Mouse (Mus musculus): Measurements from ENCODE around the gene Thada.

Gene Thada

DNA sequence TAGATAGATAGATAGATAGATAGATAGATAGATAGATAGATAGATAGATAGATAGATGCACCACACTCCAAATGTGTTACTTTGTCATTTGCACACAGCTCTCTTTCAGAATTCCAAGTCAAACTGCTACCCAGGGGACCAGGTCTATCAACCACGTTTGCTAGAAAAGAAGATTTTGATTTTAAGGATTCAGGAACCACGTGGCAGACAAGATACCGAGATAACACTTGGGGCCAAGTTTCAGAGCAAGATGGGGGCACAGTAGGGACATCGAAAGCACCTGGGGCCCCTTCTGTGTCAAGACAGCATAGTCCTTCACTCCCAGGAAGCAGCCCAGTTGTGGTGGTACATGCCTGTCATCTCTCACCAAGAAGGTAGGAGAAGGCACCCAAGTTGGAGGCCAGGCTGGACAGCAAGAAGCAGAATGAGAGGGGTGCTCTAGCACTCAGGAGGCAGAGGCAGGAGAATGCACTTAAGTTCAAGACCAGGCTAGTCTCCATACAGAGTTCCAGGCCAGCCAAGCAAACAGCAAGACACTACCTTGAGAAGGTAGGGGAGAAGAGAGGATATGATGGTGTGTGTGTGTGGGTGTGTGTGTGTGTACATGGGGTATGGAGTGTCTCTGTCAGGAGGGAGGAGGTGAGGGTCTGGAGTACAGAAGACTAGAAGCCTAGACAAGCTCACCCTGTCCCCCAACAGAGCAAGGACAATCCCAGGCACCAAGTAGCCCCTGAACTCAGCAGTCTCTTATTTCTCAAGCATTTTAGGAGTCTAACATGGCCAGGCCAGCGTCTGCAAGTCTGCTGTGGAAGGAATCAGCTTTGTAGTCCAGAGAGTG lies 321.0 kb downstream of the Thada start:
- DNase-seq (ENCODE audit: low spot score) = no peak

DNA sequence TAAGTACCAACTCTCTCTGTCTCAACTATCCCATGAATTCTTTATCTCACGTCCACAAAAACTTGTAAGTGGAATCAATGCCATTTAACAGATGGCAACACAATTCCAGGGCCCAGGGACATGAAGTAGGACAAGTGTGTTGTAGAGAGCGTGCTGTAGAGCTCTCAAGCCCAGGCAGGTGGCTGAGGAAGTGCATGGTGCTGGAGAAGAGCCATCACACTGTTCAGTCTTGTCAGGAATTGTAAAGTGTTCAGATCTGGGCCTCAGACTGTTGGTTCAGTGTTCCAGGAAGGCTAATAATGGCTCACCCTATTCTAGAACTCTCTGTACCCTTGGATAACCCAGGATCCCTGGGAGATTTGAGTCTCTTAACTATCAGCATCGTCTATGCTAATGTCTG lies 321.9 kb downstream of the Thada start:
- no peak for DNase-seq (ENCODE audit: low spot score)

DNA sequence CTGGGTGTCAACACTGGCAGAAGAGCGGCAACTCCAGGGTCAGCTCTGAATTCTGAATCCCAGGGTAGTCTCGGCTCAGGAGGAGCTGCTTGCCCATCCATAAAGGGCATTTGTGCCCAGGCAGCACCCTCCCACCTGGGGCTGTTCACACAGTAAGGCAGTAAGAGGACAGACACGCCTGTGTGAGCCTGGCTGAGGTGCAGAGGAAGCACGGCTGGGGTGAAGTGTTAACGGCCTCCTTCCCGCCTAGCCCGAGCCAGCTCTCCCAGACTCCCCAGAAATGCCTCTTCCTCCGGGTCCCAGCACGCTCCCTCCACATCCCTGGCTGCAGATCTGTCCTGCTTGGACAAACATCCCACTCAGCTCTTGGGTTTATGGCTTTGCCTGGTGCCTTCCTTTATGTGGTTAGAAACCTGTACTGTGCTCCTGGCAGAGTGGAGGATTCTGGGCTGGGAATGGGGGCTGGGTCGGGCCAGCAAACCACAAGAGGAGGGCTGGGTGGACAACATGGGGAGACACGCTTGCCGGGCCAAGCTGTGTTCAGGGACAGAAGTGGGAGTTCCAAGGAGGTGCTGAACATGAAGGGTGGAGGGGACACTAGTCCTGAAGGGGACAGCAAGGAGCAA lies 322.7 kb downstream of the Thada start:
- no peak for DNase-seq (ENCODE audit: low spot score)

DNA sequence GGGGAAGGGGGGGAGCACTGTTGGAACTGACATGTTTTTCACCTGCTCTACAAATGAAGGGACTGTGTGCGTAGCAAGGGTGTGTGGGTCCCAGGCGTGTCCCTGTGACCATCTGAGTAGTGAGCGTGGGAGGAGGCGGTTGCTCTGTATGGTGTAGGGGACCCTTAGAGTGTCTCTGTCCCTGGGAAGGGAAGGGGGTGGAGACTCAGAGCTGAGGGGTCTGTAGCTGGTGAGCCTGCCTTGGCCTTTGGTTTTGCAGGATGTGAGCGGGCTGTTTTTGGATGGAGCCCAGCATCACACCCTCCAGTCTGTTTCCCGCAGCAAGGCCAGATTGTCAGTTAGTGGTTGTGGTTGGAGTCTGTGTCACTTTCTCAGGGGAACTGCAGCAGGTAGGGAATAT lies 324.3 kb downstream of the Thada start:
- no peak for DNase-seq (ENCODE audit: low spot score)

DNA sequence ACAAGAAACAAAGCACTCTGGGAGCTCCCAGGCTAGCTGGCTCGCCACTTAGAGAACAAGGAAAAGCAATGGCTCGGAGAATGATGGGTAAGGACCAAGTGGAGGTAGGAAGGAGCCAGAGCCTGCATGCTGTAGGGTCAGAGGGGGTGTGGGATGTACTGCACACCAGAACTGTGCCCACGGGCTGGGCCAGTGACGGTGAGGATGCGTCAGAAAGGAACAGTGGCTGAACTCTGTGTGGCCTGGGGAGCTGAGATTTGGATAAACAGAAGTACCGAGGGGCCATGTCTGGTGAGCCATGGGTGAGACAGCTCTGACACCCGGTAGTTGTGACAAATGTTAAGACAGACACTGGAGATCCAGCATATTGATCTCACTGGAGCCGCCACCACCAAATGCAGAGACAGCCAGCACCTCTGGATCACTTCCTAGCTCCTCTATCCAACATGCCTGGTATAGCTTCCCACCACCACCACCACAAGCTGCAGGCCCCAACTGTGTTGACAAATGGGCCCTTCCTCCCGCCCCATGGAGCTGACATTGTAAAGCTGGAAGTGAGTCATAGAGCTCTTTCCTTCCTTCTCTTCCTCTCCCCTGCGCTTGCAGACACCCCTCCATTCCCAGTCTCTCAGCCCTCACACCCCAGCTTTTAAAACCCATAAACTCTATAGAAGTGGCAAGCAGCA lies 325.0 kb downstream of the Thada start:
- no peak for DNase-seq (ENCODE audit: low spot score)

Measured in urinary bladder, postnatal 25 days (tissue).